Mouse (Mus musculus) brain, embryonic 14.5 days (tissue): Measurements from ENCODE around the gene Pycr2. TPM values are rescaled to one million over a fixed set of nuclear protein-coding genes. Genes with fewer than 3 reads are reported as not detected.
A peak's percentile ranks its signal among the peaks of the same experiment; 100 is the strongest.

Experiments used
- DNase-seq: peaks from one replicate; pipeline ENCODE4 v3.0.0-alpha.2; 2011; ENCODE audit warnings: low read depth
- CTCF ChIP-seq: fragments of 200-500 bp; IDR thresholded peaks from 2 replicates; pipeline ENCODE4 v1.5.1; 2012; ENCODE audit warnings: inconsistent platforms, mild to moderate bottlenecking, moderate library complexity, borderline replicate concordance; ENCODE audit not compliant: insufficient read depth, insufficient read length; ENCODE audit errors: extremely low read depth
- POLR2A ChIP-seq: fragments of 200-500 bp; IDR thresholded peaks from 2 replicates; pipeline ENCODE4 v1.6.1; 2012; ENCODE audit warnings: mild to moderate bottlenecking, inconsistent platforms, borderline replicate concordance; ENCODE audit not compliant: poor library complexity, insufficient read depth, insufficient read length, severe bottlenecking; ENCODE audit errors: extremely low read depth
- polyA plus RNA-seq: library from polyadenylated mRNA; depleted of rRNA; stranded (reverse); fragments of >200 nt; gene quantifications from 2 replicates; pipeline ENCODE4 v1.2.3, GENCODE M21; 2012

The Pycr2 gene
- polyA plus RNA-seq, 1 experiment = 45.7 TPM

- no peak for DNase-seq
- no peak for TF ChIP-seq POLR2A
- no peak for TF ChIP-seq CTCF
These were observed 2.5 kb downstream of the Pycr2 start for GRCm38 (mm10) chr1:180906461-180907147.

GRCm38 (mm10) chr1:180911138-180911537 is 7.0 kb downstream of the Pycr2 start:
- TF ChIP-seq POLR2A (no peak), CTCF (peak; percentile 33; the same call in 1 of the 2 replicates)
- DNase-seq = peak; percentile 33

GRCm38 (mm10) chr1:180911653-180912287 is 7.7 kb downstream of the Pycr2 start:
- DNase-seq = peak; percentile 48
- TF ChIP-seq POLR2A (no peak), CTCF (no peak)

- TF ChIP-seq POLR2A = no peak
- no peak for DNase-seq
These were observed 8.7 kb downstream of the Pycr2 start for GRCm38 (mm10) chr1:180912792-180913191.

- TF ChIP-seq POLR2A (no peak), CTCF (no peak)
- DNase-seq = peak; percentile 57
These were observed 9.7 kb downstream of the Pycr2 start for GRCm38 (mm10) chr1:180913797-180914196.

- no peak for DNase-seq
- no peak for TF ChIP-seq CTCF
- no peak for TF ChIP-seq POLR2A
These were observed 12.3 kb downstream of the Pycr2 start for GRCm38 (mm10) chr1:180916425-180916824.

GRCm38 (mm10) chr1:180917053-180917452 is 13.0 kb downstream of the Pycr2 start:
- TF ChIP-seq POLR2A = no peak
- no peak for TF ChIP-seq CTCF
- DNase-seq = no peak

- no peak for DNase-seq
- TF ChIP-seq POLR2A (no peak), CTCF (peak; percentile 51; the same call in 1 of the 2 replicates)
These were observed 15.6 kb downstream of the Pycr2 start for GRCm38 (mm10) chr1:180919686-180920085.

- TF ChIP-seq POLR2A (no peak), CTCF (no peak)
- no peak for DNase-seq
These were observed 18.4 kb downstream of the Pycr2 start for GRCm38 (mm10) chr1:180922273-180923048.

GRCm38 (mm10) chr1:180924737-180925136 is 20.6 kb downstream of the Pycr2 start:
- no peak for DNase-seq
- TF ChIP-seq CTCF (no peak), POLR2A (no peak)

GRCm38 (mm10) chr1:180926286-180926685 is 22.2 kb downstream of the Pycr2 start:
- TF ChIP-seq POLR2A (no peak), CTCF (no peak)
- no peak for DNase-seq

GRCm38 (mm10) chr1:180929599-180929998 is 25.5 kb downstream of the Pycr2 start:
- TF ChIP-seq POLR2A = no peak
- no peak for TF ChIP-seq CTCF
- no peak for DNase-seq

- no peak for DNase-seq
- no peak for TF ChIP-seq CTCF
- TF ChIP-seq POLR2A = no peak
These were observed 27.0 kb downstream of the Pycr2 start for GRCm38 (mm10) chr1:180931106-180931505.

GRCm38 (mm10) chr1:180933659-180934058 is 29.6 kb downstream of the Pycr2 start:
- no peak for DNase-seq
- TF ChIP-seq POLR2A = no peak
- no peak for TF ChIP-seq CTCF
